Mouse (Mus musculus) bone marrow macrophage, adult 2 months (primary cell): Measurements from ENCODE around the gene Wbp2. TPM values are rescaled to one million over a fixed set of nuclear protein-coding genes. Genes with fewer than 3 reads are reported as not detected.
"Not testable (repeated sequence)": the region's sequence is repeated elsewhere in the genome, so short reads cannot be mapped to it uniquely, and the experiment has no call there.

Experiments
- H3K27ac ChIP-seq: 2 replicates; pipeline ENCODE4 v1.5.1; 2012; ENCODE audit warnings: low read depth, low read length; ENCODE audit not compliant: insufficient read depth
- H3K4me1 ChIP-seq: 2 replicates; pipeline ENCODE4 v1.6.1; 2012; ENCODE audit warnings: low read length; ENCODE audit not compliant: control insufficient read depth, insufficient read depth
- H3K4me3 ChIP-seq: 2 replicates; pipeline ENCODE4 v1.5.1; 2012; ENCODE audit warnings: mild to moderate bottlenecking, low read length, moderate library complexity; ENCODE audit not compliant: insufficient read depth
- CTCF ChIP-seq: IDR thresholded peaks from 2 replicates; pipeline ENCODE4 v1.5.1; 2012; ENCODE audit warnings: low read depth, mild to moderate bottlenecking, low read length, moderate library complexity
- POLR2A ChIP-seq: IDR thresholded peaks from 2 replicates; pipeline ENCODE4 v1.6.1; 2012; ENCODE audit warnings: mild to moderate bottlenecking, low read depth, low read length, borderline replicate concordance
- polyA plus RNA-seq: library from polyadenylated mRNA; stranded (reverse); fragments of >200 nt; gene quantifications from 2 replicates; pipeline ENCODE4 v1.2.4, GENCODE M21; 2012; ENCODE audit not compliant: missing spikeins, insufficient read depth, insufficient read length

The Wbp2 gene
- polyA plus RNA-seq, 1 experiment: 155 TPM

DNA sequence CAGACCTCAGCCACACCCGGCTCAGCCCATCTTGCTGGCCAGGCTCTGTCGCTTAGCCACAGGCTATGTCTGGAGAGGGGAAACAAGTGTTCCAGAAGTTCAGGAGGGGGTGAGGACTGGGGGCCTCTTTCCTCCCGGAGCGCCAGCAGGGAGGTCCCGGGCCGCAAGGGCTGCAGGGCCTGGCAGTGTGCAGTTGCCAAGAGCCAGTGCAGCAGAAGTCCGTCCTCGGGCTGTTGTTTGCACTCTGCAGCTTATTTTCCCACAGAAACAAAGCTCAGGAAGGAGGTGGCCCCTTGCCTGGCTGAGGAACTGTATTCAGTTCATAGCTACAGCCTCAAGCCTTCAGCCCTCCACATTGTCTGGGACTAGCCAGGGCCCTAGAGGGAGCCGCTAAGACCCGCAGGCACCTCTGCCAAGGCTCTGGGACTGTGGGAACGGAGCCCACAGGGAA, 15.2 kb upstream of the Wbp2 start:
- no peak for TF ChIP-seq CTCF
- TF ChIP-seq POLR2A: no peak
- Histone ChIP-seq H3K4me1 (peaks cover 15% of the 10 kb centered on the region), H3K4me3 (no peak overlapping the region), H3K27ac (no peak overlapping the region)

DNA sequence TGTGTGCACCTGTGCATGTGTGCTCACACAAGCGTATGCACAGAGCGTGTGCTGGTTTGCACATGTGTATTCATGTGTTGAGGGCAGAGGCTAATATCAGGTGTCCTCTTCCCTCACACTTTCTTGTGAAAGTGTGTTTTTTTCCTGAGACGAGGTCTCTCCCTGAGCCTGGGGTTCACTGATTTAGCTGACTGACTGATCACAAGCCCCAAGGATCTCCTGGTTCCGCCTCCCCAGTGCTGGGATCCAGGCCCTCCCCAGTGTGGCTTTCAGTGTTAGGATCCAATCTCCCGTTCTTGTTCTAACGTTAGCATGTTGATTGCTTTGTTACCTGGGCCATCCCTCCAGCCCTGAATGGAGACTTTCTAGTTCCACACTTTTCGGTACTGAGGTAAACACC, 14.0 kb upstream of the Wbp2 start:
- no peak overlapping the region for H3K27ac ChIP-seq
- no peak overlapping the region for H3K4me3 ChIP-seq
- peaks cover 21% of the 10 kb centered on the region for H3K4me1 ChIP-seq
- TF ChIP-seq CTCF (no peak), POLR2A (no peak)

DNA sequence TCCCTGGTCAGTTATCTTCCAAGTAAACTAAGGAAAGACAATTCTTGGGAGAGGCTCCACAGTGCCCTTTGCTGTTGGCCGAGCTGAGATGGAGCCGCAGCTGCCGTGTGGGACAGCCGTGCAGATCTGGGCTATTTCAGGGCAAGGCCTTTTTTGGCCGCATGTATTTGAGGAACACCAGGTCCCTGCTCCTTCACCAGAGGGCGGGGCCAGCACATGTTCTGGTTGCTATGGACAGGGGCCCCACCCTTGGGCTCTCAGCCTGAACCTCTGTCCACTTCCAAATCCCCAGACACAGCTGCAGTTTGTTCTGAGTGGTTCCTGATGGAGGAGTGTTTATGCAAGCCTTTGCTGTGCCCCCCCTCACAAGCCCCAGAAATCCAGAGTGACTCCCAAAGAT, 13.6 kb upstream of the Wbp2 start:
- Histone ChIP-seq H3K4me3 (no peak overlapping the region), H3K4me1 (peaks cover 22% of the 10 kb centered on the region), H3K27ac (no peak overlapping the region)
- TF ChIP-seq POLR2A (no peak), CTCF (no peak)

DNA sequence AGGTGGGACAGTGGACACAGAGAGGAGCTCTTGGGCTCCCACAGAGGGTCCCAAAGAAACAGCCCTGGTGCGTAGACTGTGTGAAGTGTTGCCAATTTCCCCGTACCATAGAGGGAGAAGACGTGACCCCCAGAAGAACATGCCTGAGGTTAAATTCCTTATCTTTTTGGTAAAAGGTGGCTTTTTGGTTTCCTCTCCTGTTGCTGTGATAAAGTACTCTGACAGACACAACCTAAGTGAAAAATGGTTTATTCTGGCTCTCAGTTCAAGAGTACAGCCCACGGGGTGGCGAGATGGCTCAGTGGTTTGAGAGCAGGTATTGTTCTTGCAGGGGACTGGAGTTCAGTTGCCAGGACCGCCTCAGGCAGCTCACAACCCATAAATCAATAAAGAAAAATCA, 12.7 kb upstream of the Wbp2 start:
- no peak overlapping the region for H3K27ac ChIP-seq
- no peak overlapping the region for H3K4me3 ChIP-seq
- TF ChIP-seq POLR2A (no peak), CTCF (no peak)
- peaks cover 27% of the 10 kb centered on the region for H3K4me1 ChIP-seq

DNA sequence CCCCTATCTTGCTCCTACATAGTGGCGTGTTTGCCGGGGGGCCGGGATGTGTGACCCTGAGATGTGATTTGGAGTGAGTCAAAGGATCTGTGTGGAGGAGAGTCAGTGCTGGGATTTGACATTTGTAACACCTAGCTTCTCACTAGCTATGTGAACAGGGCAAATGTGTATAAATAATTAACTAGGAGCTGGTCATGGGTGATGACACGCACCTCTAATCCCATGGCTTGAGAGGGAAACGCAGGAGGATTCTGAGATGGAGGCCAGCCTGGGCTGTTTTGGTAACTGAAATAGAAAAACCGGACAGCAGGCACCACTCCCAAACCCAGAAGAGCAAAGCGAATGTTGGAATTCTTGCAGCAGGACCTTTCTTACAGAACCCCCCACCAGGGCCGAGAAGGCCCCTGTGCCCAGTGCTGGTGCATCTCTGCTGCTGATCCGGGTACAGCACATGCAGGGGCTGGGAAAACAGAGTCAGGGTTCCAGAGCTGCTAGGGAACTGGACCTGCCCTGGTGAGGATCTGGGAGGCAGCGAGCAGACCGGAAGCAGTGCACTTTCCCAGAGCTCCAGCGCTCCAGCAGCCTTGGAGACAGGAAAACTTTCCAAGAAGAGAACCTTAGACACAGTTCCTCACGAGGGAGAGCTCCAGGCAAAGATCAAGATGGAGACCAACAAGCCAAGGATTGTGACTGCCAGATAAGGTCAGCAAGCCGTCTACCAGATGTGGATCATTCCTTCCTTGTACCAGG, 12.1 kb upstream of the Wbp2 start:
- TF ChIP-seq POLR2A: no peak
- TF ChIP-seq CTCF: no peak
- H3K4me1 ChIP-seq: peaks cover 28% of the 10 kb centered on the region
- no peak overlapping the region for H3K27ac ChIP-seq
- H3K4me3 ChIP-seq: no peak overlapping the region

DNA sequence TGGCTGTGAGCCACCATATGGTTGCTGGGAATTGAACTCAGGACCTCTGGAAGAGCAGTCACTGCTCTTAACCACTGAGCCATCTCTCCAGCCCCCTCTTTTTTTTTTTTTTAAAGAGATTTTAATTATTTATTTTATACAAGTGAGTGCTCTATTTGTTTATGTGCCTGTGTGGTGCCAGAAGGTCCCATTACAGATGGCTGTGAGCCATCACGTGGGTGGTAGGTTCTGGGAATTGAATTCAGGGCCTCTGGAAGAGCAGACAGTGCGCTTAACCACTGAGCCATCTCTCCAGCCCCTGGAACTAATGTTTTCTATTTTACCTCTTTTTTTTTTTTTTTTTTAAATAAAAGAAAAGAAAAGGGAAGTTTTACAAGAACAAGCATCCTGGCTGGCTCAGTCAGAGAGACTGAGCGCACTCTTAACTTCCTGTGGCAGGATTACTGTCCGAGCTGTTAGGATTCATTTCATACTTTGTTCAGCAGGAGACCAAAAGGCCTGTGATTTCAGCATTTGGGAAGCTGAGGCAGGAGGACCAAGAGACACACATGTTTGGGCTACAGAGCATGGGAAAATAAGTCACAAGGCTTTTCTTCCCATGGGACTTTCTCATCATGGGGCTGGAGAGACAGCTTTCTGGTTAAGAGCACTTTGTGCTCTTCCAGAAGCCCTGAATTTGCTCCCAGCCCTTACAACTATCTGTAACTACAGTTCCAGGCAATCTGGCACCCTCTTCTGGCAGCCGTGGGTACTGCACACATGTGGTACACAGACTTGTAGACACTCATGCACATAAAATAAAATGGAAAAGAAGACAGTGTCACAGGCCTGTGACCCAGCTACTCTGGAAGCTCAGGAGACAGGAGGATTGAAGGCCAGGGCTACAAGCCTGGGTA, 9.7 kb upstream of the Wbp2 start:
- peak overlapping the region; percentile 87 for H3K27ac ChIP-seq
- no peak overlapping the region for H3K4me3 ChIP-seq
- TF ChIP-seq CTCF (peak; percentile 64), POLR2A (no peak)
- H3K4me1 ChIP-seq: peaks cover 34% of the 10 kb centered on the region

DNA sequence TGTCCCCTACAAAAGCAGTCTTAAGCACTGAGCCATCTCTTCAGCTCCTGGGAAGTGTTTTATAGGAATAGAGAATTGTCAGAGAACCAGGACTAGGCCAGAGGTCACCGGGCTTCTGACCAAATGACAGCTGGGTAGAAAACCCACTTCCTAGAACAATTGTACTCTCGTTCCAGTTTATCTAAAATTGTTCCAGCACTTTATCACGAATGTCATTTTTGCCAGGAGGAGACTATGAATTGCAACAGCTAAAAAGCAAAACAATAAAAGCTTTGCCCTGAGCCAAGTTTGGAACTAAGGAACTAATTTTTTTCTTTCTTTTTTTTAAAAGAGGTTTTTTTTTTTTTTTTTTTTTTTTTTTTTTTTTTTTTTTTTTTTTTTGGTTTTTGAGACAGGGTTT, 8.8 kb upstream of the Wbp2 start:
- peaks cover 32% of the 10 kb centered on the region for H3K4me1 ChIP-seq
- no peak overlapping the region for H3K4me3 ChIP-seq
- TF ChIP-seq CTCF: no peak
- no peak for TF ChIP-seq POLR2A
- peak overlapping the region; percentile 66 for H3K27ac ChIP-seq

DNA sequence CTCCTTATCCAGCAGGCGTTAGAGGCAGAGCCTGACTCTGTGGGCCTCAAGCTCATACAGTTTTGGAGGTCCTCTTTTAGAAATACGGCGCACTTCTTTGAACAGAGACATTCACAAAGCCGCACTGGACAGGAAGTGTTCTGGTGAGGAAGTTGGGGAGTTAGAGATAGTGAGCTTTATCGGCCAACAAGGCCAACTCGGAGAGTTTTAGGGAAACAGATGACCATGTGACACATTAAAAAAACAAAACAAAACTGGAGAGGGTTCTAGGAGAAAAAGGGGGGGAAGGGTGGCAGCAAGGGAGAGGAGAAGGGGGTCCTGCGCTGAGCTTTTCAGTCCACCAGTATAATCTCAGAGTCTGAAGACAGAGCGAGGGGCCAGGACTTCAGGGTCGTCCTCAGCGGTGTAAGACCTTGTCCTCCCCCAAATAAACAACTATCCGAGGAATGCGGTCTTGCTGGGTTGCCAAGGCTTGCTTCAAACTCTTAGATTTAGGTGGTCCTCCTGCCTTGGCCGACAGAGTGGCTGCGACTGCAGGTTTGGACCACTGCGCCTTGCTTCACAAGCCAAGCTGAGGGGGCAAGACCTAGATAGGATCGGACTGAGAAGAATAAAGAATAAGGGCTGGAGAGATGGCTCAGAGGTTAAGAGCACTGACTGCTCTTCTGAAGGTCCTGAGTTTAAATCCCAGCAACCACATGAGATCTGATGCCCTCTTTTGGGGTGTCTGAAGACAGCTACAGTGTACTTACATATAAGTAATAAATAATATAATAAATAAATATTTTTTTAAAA, 7.2 kb upstream of the Wbp2 start:
- H3K4me1 ChIP-seq: peaks cover 24% of the 10 kb centered on the region
- H3K27ac ChIP-seq: peak overlapping the region; percentile 88
- no peak overlapping the region; the same call in 1 of the 2 replicates for H3K4me3 ChIP-seq
- TF ChIP-seq CTCF (no peak), POLR2A (no peak)

DNA sequence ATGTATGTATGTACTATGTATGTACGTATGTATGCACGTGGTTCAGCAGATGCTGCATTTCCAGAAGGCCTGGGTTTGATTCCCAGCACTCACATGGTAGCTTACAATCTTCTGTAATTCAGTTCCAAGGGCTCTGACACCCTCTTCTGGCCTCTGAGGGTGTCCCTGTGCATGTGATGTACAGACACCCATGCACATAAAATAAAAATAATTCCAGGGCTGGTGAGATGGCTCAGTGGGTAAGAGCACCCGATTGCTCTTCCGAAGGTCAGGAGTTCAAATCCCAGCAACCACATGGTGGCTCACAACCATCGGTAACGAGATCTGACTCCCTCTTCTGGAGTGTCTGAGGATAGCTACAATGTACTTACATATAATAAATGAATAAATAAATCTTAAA, 6.2 kb upstream of the Wbp2 start:
- not testable (repeated sequence) for H3K27ac ChIP-seq, H3K4me3 ChIP-seq
- peaks cover 33% of the 10 kb centered on the region for H3K4me1 ChIP-seq
